Mouse (Mus musculus) cerebellum, postnatal 14 days (tissue): ENCODE measurements around the gene Cfap46.
A peak's percentile ranks its signal among the peaks of the same experiment; 100 is the strongest.

Experiments used
- DNase-seq, 2 experiments: peaks; one replicate each; pipeline ENCODE4 v3.0.0; 2021; ENCODE audit warnings: mixed read lengths in 2 of 2

Cfap46 gene

DNA sequence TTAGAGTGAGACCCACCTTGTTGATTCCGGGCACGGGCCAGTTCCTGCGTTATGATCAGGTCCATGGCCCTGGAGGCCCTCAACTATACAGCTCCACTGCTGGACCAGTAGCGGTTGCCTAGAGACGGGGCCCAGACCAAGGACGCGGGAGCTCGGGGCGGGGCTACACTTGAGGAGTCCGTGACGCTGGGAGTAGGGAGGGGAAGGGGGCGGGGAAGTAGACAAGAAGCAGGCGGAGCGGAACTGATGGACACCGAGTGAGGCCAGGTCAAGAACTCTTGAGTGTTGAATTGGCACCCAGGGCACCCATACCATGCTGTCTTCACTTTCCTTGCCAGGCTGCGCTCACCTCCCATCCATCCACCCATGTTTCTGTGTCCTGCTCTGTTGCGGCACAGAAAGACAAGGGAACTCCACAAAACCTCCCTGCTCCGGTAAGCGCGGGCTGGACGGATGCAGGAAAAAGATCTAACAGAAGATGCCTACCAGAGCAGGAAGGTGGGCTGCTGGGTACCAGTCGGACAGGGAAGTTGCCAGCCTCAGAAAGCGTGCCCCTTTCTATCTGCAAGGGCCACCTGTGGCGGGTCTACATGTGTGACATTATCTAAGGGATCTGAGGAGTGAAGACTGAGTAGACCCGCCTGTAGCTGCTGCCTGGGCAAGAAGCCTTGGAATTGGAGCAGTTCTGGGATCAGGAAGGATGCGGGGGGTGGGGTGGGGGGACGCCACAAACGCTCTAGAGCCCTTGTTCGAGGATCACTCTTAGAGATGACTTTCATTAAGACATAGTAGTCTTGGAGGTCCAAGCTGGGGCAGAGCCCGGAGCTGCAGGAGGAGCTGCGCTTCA lies at the start of gene Cfap46:
Gene Cfap46, minus strand, starts transcription at position 112 of the 847 bp plus-strand sequence.
- peak; percentile 86 for DNase-seq

DNA sequence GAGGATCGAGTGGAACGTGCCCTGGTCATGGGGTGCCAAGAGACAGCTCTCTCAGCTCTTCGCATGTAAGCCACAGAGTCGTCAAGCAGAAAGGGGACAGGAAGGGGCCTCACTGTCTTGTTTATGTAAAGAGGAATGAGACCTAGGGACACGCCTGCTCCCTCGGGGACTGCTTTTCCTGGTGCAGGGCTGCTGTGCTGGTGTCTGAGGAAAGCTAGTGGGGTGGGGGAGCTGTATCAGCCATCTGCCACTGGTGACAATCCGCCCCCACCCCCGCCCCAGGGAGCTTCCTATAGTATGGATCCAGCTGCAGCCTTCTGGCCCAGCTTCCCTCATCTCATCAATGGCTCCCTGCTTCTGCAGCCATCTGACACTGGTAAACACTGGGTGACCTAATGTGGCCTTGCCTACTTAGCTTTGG lies 47.7 kb upstream of the Cfap46 start:
- DNase-seq: no peak

- no peak for DNase-seq
These were observed 43.5 kb upstream of the Cfap46 start for GRCm38 (mm10) chr7:139727072-139727471.

DNA sequence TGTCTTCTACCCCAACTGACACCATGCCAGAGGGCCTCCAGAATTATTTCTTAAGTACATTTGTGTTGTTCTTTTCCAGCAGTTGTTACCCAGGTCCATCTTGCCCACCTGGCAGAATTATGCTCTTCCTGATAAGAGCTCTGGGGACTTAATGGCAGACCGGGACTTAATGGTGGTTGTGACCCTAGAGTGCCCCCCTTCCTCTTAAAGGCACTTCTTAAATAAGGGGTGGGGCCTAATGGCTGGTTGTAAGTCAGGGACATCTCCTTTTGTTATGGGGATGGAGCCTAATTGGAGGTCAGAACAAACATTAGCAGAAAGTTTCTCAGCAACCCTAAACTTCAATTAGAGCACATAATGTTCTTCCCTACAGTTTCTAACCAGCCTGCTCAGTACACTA lies 42.0 kb upstream of the Cfap46 start:
- no peak for DNase-seq

DNA sequence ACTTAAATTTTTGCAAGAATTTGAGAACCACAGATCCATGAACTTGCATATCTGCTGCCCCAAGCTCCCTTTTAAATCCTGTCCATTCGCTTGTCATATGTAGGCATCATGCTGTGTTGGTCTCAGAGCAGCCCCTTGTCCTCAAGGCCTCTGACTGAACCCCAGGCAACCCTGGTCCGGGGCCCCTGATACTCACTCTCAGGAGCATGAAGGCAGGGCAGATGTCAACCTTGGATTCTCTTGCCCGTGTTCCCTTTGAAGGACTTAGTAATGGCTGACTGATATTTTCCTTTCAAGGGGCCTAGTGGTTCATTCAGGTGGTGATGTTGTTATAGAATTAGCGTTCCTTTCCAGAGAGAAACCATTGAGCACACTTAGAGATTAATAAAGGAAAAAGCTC lies 40.4 kb upstream of the Cfap46 start:
- DNase-seq: no peak

DNA sequence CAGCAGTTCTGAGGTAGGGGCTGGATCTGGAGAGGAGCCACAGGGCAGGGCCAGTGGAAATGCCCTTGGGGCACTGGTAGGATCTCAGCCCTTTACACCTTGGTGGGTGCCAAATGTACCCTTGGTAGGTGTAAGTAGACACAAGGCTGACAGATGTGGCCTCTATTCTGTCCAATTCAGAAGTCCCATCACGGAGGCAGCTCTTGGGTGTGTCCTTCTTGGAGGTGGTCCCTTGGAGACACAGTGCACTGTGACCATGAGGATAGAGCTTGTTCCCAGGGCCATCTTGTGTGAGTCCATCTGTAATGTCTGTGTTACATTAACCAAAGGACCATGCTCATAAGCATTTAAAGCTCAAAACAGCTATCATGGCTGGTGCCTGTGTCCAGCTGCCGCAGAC lies 37.6 kb upstream of the Cfap46 start:
- DNase-seq: no peak

GRCm38 (mm10) chr7:139717781-139718180 lies 34.2 kb upstream of the Cfap46 start:
- no peak for DNase-seq

GRCm38 (mm10) chr7:139711821-139712220 lies 28.2 kb upstream of the Cfap46 start:
- no peak for DNase-seq

DNA sequence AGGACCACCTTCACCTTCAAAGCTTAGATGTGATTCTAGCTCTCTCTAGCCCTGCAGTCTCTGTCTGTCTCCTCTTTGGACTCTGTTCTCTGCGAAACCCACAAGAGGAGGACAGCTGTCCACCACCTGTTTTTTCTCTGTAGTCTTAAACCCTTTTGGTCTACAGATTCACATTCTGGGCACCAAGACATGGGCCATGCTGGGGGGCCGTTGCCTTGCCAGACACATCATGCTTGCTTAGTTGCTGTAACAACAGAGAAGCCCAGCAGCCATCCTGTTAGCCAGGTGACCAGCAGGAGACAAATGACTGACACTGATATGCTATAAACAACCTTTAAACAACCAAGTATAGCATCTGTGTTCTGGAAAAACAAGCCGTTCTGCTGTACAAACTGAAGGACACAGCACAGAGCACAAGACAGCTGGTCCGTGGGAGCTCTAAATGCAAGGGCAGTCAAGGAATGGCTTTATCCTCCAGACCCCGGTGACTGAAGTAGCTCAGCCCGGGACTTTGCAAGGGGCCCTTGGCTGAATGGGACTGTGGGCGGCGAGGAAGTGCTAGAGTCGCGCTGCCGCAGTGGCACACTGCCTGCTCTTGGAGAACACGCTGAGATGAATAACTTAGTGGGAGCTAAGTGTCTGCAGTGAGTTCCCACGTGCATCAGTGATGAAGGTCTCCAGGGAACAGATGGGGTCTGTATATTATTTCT lies 22.9 kb upstream of the Cfap46 start:
- peak; percentile 61 to 67 for DNase-seq

GRCm38 (mm10) chr7:139705781-139706180 lies 22.2 kb upstream of the Cfap46 start:
- peak; percentile 31 to 36 for DNase-seq

DNA sequence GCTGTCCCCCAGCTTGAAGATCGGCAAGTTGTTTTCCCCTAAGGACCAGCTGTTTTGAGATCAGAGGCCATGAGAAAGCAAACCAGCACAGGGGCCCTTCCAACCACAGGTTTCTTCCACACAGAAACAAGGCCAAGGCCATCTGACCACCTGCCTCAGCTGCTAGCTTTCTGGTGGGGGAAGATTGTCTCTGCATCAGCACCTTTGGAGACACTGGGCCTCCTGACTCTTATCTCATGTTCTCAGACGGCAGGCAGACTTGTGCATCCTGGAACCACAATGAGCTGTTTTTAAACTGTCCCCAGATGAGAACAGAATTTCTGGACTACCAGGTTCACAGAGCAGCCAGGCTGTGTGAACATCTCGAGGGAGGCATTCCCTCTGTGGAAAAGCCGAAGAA lies 21.5 kb upstream of the Cfap46 start:
- no peak for DNase-seq

DNA sequence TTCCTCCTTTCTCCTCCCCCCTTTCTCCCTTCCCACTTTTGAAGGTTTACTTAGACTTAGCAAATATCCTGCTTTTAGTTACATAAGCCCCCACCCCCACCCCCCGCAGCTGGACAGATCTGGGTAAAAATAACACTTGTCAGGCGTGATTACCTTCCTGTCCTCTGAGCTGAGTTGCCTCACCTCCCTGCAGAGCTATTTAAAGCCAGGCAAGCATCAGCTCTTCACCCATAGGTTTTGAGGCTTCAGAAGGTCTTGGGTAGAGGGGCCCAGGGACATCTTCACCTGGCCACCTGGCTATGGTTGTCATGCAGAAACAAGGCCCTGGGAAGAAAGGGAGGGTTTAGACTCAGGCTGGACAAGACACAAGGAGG lies 20.2 kb upstream of the Cfap46 start:
- no peak for DNase-seq

DNA sequence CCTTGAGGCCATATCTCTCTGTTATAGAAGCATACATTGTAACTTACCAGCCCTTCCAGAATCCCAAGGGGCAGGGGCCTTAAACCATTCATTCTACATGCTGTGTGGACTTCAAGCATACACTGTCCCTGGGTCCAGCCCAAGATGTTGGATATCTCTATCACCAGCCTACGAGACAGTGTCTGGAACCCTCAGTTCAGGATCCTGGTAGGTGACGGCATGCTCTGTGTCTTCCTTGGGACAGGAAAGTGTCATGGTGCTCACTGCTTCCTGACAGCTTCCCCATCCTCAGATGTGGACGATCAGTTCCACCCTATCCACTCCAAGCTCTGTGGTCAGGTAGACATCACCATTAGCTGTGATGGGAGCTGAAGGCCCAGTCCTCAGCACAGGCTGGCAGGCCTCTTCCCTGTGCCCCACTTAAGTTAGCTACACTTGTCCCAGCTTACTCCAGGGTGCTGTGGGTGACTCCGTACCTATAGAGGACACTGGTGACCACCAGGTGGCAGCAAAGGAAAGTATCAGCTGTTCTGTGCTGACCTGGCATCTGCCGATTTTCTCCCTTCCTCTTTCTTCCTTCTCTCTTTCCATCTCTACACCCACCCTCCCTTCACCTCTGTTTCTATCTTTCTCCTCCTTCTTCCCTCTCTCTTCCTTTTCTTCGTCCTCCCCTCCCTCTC lies 19.7 kb upstream of the Cfap46 start:
- peak; percentile 93 to 97 for DNase-seq

DNA sequence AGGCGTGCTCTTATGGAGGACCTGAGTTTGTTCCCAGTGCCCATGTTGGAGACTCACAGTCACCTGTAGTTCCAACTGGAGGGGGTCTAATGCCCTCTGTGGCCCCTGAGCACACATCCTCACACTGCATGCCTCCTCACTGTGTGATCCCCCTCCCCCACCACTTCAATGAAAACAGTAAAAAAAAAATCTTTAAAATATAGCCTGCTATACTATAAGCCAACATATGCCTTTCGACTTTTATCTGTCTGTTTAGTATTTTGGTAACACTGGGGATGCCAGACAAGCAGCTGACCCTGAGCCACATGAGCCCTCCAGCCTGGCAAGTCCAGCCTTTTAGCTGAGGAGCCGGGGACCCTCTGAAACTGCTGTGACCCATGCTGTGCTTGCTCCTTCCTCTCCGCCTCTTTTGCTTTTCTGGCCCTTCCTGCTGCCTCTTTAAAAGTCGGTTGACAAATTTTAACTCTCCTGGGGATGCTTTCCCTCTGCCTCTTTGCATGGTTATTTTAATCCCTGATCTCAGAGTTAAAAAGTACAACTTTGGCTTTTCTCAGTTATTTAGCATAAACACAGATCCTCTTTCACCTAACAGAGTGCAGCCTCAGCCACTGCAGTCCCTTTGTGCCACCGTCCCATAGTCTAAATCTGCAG lies 18.2 kb upstream of the Cfap46 start:
- no peak for DNase-seq

- DNase-seq: no peak
These were observed 9.2 kb upstream of the Cfap46 start for GRCm38 (mm10) chr7:139692641-139693294.

- no peak for DNase-seq
These were observed 8.6 kb upstream of the Cfap46 start for GRCm38 (mm10) chr7:139692211-139692610.

GRCm38 (mm10) chr7:139685336-139685735 lies 1.7 kb upstream of the Cfap46 start:
- peak in 1 of 2 experiments; percentile 41 for DNase-seq

DNA sequence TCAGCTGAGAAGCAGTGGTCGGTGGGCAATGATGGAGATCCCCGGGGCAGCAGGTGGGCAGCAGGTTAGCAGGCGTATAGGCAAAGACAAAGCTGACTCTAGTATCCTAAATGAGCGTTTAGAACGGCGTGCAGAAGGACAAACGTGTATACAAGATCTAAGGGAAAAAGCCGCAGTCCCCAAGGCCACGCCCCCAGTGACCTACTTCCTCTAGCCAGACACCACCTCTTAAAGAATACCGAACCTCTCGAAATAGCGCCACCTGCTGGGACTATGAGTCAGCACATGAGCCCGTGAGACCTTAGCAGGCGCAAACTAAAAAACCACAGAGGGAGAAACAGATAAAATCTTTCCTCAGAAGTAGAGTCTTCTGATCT lies 924 bp upstream of the Cfap46 start:
- peak; percentile 95 to 96 for DNase-seq

DNA sequence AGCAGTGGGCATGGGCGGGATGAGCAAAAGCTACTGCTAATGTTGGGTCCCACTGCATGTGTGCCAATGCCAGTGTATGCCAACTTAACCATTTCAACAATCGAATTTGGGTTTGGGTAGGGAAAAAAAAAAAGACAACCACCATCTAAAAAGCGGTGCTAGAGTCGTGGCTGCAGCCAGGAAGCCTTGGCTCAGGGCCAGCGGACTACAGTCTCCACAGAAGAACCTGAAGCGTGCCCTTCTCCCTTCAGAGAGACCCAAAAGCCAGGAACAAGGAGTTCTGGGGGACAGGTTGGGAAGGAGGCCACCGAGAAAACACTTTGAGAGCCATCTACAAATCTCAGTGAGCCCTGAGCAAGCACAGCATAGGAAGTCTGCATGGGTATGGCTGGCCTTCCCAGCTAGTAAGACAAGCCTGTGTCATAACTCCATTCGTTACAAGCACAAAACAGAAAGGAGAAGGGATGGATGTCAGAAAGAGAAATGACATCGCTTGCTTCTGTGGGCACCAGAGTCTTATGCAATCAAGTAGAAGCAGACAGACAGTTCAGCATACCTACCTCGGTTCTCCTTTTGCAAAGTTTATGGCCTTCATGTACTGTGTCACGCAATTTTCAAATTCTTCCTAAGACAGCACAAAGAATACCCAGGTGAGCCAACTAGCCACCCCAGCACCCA lies 1.6 kb downstream of the Cfap46 start:
- DNase-seq: peak; percentile 42 to 67

DNA sequence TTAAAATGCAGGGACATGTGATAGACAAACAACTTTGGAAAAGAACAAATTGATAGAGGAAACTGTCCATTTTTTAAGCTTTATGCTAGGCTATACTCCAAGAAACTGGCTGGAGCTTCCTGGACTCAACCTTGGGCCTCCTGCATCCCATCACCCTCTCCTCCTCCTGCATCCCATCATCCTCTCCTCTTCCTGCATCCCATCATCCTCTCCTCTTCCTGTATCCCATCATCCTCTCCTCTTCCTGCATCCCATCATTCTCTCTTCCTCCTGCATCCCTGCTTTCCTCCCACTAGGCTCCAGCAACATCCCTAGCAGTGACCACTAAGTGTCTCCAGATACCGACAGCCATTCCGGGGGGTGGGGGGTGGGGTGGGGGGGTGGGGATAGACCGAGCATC lies 7.2 kb downstream of the Cfap46 start:
- DNase-seq: no peak

DNA sequence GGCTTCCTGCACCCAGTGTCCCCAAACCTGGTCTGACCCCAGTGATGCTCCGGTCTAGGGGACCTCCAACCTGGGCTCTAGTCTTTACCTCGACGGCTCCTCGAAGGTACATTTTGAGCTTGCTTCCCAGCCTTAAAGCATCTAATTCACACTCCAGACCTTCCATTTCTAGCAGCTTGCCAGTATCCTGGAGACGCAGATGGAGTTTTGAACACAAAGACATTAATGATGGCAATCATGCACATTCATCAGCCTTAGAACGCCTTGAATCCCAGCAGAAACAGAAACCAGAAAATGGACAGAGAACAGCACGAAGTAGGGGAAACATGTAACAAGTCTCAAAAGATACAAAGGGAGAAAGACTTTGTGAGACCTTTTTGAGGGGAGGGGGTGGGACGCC lies 16.7 kb downstream of the Cfap46 start:
- DNase-seq: no peak

DNA sequence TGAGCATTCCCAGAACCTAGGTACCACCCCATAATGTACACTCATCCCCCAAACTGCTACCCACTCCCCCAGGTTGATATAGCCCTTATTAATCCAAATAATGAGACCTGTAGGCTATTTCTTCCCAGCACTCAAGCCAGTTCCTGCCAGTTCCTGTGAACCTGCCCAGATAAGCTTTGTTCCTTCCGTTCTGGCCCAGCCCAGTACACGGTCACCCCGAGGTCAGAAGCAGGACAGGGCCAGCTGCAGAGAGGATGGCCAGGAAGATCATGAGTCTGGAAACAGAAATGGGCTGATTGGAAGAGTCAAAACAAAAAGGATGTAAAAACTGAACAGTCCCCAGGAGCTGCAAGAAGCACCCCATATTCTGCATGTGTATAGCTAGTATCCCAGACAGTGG lies 20.3 kb downstream of the Cfap46 start:
- no peak for DNase-seq
